Mouse (Mus musculus) hindbrain, embryonic 14.5 days (tissue): ENCODE measurements around the gene Shisa6. TPM values are rescaled to one million over a fixed set of nuclear protein-coding genes. Genes with fewer than 3 reads are reported as not detected.

ENCODE experiments used
- ATAC-seq: fragments of 200-750 bp; cut with Nextera tagmentation; 2 replicates; pipeline ENCODE4 v1.8.0; 2017; ENCODE audit warnings: moderate number of reproducible peaks, mild to moderate bottlenecking, moderate TSS enrichment, moderate library complexity; ENCODE audit not compliant: low FRiP score
- DNase-seq: peaks from one replicate; pipeline ENCODE4 v3.0.0-alpha.2; 2015; ENCODE audit warnings: low spot score
- H3K27ac ChIP-seq: fragments of 300-500 bp; sonication (generic); 2 replicates; pipeline ENCODE4 v1.5.1; 2014; ENCODE audit warnings: mild to moderate bottlenecking, moderate library complexity
- H3K27me3 ChIP-seq: fragments of 300-500 bp; sonication (generic); 2 replicates; pipeline ENCODE4 v1.6.1; 2014; ENCODE audit warnings: mild to moderate bottlenecking, low read length, mixed read lengths; ENCODE audit not compliant: control insufficient read depth, insufficient read depth
- H3K36me3 ChIP-seq: fragments of 300-500 bp; sonication (generic); replicated peaks from 2 replicates; pipeline ENCODE4 v1.6.1; 2014; ENCODE audit not compliant: control insufficient read depth, insufficient read depth
- H3K4me1 ChIP-seq: fragments of 300-500 bp; sonication (generic); replicated peaks from 2 replicates; pipeline ENCODE4 v1.6.1; 2014; ENCODE audit warnings: antibody characterized with exemption, low read length, mixed read lengths; ENCODE audit not compliant: control insufficient read depth, insufficient read depth
- H3K4me2 ChIP-seq: fragments of 300-500 bp; sonication (generic); replicated peaks from 2 replicates; pipeline ENCODE4 v1.6.1; 2014; ENCODE audit warnings: mild to moderate bottlenecking, moderate library complexity
- H3K4me3 ChIP-seq: fragments of 300-500 bp; sonication (generic); replicated peaks from 2 replicates; pipeline ENCODE4 v1.5.1; 2014; ENCODE audit warnings: mild to moderate bottlenecking, low read length
- H3K9ac ChIP-seq: fragments of 300-500 bp; sonication (generic); 2 replicates; pipeline ENCODE4 v1.6.1; 2014
- H3K9me3 ChIP-seq: fragments of 300-500 bp; sonication (generic); 2 replicates; pipeline ENCODE4 v1.6.1; 2016; ENCODE audit warnings: low read length; ENCODE audit not compliant: control insufficient read depth
- WGBS: fragments of 180-500 bp; shearing (Covaris S2); extraction: QIAGEN DNeasy Blood & Tissue Kit; methylation state at CpG from one replicate; pipeline ENCODE4 v1.1.7; 2014; 5-methylcytosine and 5-hydroxymethylcytosine counted together
- polyA plus RNA-seq: library from polyadenylated mRNA; unstranded; fragments of >200 nt; fragmentation: Nextera tagmentation; extraction: Ambion mirVana; gene quantifications from 2 replicates; pipeline ENCODE4 v1.2.1, GENCODE M21; 2014

Shisa6 gene
- polyA plus RNA-seq, 1 experiment from 2014 or later: 8.5 TPM

DNA sequence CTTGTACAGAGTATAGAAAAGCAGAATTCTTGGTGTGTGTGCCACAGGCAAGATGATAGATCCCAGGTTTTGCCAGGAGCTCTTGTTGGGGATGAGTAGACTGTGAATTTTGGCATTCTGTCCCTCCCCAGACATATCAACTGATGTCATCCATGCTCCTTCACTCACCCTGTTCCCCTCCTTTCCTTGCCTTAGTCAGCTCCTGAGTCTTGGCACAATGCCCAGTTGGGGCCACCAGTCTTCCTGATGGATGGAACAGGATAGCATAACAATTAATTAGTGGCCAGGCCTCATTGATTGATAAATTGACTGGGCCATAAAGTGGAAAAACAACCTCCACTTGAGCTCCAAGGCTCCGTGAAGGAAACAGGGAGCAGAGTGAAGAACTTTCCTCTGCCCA lies 292.9 kb downstream of the Shisa6 start:
- Histone ChIP-seq H3K27ac (no peak overlapping the region), H3K4me3 (no peak overlapping the region), H3K4me1 (no peaks in the 10 kb centered on the region), H3K4me2 (no peak overlapping the region), H3K36me3 (no peaks in the 10 kb centered on the region), H3K9me3 (no peaks in the 10 kb centered on the region), H3K9ac (no peak overlapping the region), H3K27me3 (no peaks in the 10 kb centered on the region)
- DNase-seq (no peak), ATAC-seq (no peak)
- WGBS: 41% methylated on average over 1 of the region's 1 CpGs

DNA sequence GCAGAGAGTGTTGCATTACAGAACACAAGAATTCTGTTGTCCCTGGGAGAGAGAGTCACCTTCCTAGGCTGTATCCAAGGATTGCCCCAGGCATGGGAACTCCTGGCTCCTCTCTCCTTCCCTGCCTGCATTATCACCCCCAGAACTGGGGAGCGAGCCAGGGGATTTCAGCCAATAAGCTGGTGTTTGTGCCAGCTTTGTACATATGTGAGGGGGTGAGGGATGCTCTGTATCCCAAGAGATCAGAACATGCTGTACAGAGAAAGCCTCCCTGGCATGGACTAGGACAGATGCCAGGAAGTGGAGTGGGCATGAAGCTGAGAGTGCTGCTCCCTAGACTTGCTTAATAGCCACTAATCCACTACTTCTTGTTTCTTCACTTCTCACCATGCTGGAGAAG lies 303.6 kb downstream of the Shisa6 start:
- whole genome bisulfite sequencing: 60% methylated on average over 1 of the region's 1 CpGs
- DNase-seq (peak; percentile 53), ATAC-seq (peak; percentile 71; the same call in 1 of the 2 replicates)

DNA sequence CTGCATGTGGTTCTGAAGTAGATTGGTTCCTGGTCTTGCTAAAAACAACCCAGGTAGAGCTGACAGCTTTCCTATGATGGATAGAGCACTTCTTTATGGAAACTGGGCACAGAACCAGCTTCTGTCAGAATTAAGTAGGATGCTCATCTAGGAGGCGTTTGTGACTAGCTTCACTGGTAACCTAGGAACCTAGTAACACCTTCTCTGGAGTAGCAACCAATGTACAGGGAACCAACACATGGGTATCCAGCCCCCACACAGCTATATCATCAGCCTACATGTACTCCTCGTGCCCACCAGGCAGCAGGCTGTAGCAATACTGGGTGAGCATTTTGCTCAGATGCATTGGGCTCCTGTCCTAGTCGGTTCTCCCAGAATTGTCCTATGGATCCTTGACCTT lies 307.3 kb downstream of the Shisa6 start:
- no peak overlapping the region for H3K9ac ChIP-seq
- ATAC-seq (no peak), DNase-seq (no peak)
- H3K27me3 ChIP-seq: no peaks in the 10 kb centered on the region
- H3K27ac ChIP-seq: no peak overlapping the region
- H3K4me2 ChIP-seq: no peak overlapping the region
- WGBS: 79% methylated on average over 3 of the region's 3 CpGs
- no peaks in the 10 kb centered on the region for H3K36me3 ChIP-seq
- no peak overlapping the region for H3K4me3 ChIP-seq
- H3K9me3 ChIP-seq: no peaks in the 10 kb centered on the region
- no peaks in the 10 kb centered on the region for H3K4me1 ChIP-seq

More for the DNA sequence above, 303.6 kb downstream of the Shisa6 start:
- Histone ChIP-seq H3K9ac (no peak overlapping the region), H3K4me1 (no peaks in the 10 kb centered on the region), H3K27ac (no peak overlapping the region), H3K36me3 (no peaks in the 10 kb centered on the region), H3K4me2 (no peak overlapping the region), H3K27me3 (no peaks in the 10 kb centered on the region), H3K9me3 (no peaks in the 10 kb centered on the region), H3K4me3 (no peak overlapping the region)

DNA sequence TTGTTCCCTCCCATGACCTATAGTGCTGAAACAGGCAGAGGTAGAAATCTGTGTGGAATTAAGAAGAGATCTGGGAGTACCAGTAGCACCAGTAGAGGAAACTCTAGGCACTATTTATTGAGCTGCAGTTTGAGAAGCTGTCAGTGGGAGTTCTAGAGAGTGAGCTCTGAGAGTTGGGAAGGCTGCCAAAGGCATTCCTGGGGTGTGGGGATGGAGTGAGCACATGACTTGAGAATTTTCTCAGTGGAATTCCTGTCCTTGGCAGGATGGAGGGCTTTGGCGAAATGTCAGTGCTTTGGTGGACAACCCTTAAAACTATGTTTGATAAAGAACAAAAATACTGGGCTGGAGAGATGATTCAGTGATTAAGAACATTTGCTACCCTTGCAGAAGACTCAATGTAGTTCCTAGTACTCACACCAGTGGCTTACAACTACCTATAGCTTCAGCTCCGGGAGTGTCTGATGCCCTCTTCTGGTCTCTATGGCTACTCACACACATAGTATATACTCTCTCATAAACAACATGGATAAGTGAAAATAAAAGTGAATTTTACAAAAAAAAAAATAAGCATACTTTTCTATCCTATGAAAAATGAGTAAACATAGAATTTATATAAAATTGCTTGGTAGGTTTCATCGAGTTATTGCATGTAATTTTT lies 337.0 kb downstream of the Shisa6 start:
- H3K4me2 ChIP-seq: no peak overlapping the region
- H3K9me3 ChIP-seq: no peaks in the 10 kb centered on the region
- WGBS: 87% methylated on average over 3 of the region's 3 CpGs
- H3K9ac ChIP-seq: no peak overlapping the region
- H3K36me3 ChIP-seq: no peaks in the 10 kb centered on the region
- no peaks in the 10 kb centered on the region for H3K4me1 ChIP-seq
- DNase-seq (peak; percentile 52), ATAC-seq (no peak)
- no peak overlapping the region for H3K4me3 ChIP-seq
- no peaks in the 10 kb centered on the region for H3K27me3 ChIP-seq
- no peak overlapping the region for H3K27ac ChIP-seq

DNA sequence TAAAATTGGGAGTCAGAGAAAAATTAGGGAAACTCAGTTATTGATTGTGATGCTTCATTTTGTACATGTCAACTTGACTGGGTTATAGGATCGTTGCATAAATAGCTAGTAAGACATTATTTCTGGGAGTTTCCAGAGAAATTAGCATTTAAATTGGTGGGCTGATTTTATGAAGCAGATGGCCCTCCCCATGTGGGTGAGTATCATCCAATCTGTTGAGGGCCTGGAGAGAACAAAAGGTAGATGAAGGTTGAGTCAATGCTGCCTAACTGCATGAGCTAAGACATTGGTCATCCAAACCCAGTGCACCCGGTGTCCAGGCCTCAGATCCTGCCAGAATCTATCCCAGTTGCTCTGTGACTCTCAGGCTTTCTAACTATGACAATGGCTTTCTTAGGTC lies 337.6 kb downstream of the Shisa6 start:
- Histone ChIP-seq H3K27ac (no peak overlapping the region), H3K9ac (no peak overlapping the region), H3K4me1 (no peaks in the 10 kb centered on the region), H3K9me3 (no peaks in the 10 kb centered on the region), H3K36me3 (no peaks in the 10 kb centered on the region), H3K4me2 (no peak overlapping the region), H3K27me3 (no peaks in the 10 kb centered on the region), H3K4me3 (no peak overlapping the region)
- WGBS: 65% methylated on average over 2 of the region's 2 CpGs
- no peak for ATAC-seq
- no peak for DNase-seq

DNA sequence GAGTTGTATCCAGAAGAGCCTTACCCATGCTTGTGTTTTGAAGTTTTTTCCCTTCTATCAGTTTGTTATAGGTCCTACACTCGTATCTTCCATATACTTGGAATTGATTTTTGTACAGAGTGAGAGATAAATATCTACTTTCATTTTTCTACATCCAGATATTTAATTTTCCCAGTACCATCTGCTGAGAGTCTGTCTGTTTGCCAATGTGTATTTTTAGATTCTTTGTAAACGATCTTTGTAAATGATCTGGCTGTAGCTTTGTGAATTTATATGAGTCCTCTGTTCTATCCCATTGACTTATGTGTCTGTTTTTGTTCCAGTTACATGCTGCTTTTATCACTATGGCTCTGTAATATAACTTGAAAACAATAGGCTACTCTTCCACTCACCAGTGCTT lies 348.0 kb downstream of the Shisa6 start:
- Histone ChIP-seq H3K27me3 (no peaks in the 10 kb centered on the region), H3K4me1 (no peaks in the 10 kb centered on the region), H3K4me2 (no peak overlapping the region), H3K27ac (no peak overlapping the region), H3K9ac (no peak overlapping the region), H3K36me3 (no peaks in the 10 kb centered on the region), H3K9me3 (peaks cover 15% of the 10 kb centered on the region), H3K4me3 (no peak overlapping the region)
- DNase-seq: no peak
- ATAC-seq: no peak
- WGBS: 88% methylated on average over 2 of the region's 2 CpGs

DNA sequence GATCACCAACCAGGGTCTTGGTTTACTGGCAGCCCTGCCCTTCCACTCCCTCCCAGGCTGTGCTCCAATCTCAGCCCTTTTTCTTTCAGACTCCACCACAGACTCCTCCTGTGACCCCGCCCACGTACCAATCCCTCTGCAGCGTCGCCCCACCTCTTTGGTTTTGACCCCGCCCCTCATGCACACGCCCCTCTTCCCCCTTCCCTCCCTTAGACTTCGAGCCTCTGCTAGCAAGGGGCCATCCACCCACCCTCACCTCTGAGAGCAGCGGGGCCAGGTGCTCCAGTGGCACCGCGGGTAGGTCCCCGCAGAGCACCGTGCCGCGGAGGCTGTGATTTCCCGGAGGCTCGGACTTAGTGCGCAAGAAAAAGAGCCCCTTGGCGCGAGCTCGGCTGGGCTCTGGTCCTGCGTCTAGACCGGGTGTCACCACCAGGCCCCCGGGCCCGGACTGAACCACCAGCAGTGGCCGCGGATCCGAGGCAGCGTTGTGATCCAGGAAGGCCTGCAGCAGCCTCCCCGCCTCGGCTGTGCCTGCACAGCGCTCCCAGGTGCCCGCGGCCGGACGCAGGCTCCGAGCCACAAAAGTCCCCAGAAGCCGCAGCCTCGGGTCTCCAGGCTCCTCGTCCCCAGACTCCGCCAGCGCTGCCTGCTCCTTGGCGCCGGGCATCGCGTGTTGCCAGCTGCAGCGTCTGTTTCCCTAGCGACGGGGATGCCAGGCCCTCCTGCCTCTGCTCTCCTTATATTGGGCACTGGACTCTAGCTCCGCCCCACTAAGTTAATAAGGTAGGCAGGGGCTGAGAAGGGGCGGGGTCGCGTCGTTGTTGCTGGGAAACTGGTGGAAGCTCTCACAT lies 357.7 kb downstream of the Shisa6 start, which contains the start of gene Dnah9:
Dnah9 (minus strand) TSS at position 751 of the 851 bp plus-strand sequence.
- H3K9me3 ChIP-seq: no peaks in the 10 kb centered on the region
- H3K4me2 ChIP-seq: peak within 1 kb of the TSS; percentile 78
- H3K27me3 ChIP-seq: no peaks in the 10 kb centered on the region
- ATAC-seq (peak; percentile 96), DNase-seq (peak; percentile 89)
- peak within 1 kb of the TSS; percentile 73 for H3K27ac ChIP-seq
- under 1% methylated on average over 53 of the region's 53 CpGs for WGBS
- no peaks in the 10 kb centered on the region for H3K4me1 ChIP-seq
- peak within 1 kb of the TSS; percentile 55 for H3K4me3 ChIP-seq
- H3K9ac ChIP-seq: peak within 1 kb of the TSS; percentile 69
- no peaks in the 10 kb centered on the region for H3K36me3 ChIP-seq

DNA sequence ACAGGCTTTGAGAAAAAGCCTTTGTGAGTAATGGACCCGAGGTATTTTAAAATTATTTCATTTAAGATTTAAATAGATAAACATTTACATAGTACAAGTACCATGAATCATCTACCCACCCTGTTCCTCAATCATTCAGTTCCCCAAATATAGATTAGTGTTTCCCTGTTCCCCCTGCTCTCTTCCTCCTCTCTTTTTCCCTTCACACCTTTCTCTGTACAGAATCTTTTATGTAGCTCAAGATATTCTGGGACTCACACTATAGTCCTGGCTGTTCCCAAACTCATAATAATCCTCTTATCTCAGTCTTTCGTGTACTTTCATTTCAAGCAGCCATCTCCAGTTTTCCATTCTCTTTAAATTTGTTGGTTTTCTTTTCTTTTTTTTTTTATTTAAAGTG lies 361.7 kb downstream of the Shisa6 start:
- H3K4me3 ChIP-seq: no peak overlapping the region
- WGBS: 77% methylated on average over 2 of the region's 2 CpGs
- no peaks in the 10 kb centered on the region for H3K27me3 ChIP-seq
- ATAC-seq (no peak), DNase-seq (no peak)
- no peak overlapping the region for H3K9ac ChIP-seq
- H3K9me3 ChIP-seq: no peaks in the 10 kb centered on the region
- no peaks in the 10 kb centered on the region for H3K36me3 ChIP-seq
- no peak overlapping the region for H3K27ac ChIP-seq
- no peaks in the 10 kb centered on the region for H3K4me1 ChIP-seq
- H3K4me2 ChIP-seq: no peak overlapping the region
